Mouse (Mus musculus): ENCODE results near the gene Dda1.

Gene Dda1

DNA sequence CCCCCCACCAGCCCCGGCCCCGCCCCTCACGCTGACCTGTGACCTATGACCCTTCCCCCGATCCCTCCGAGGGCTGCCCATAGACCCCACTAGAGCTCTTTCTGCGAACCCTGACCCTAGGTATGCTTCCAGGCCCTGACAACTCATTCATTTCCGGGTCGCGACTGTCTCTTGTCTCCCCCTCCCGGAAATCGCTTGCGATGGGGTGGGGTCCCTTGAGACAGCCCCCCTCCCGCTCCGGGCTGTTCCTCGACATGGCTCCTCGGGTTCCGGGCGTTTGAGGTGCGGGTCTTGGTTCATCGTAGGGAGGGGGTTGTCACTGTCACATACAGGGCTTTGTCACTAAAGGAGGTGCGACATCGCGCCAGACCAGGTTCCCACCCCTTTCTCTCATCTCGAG, 412 bp downstream of the Dda1 start:
- DNase-seq: peak; percentile 53 to 76

DNA sequence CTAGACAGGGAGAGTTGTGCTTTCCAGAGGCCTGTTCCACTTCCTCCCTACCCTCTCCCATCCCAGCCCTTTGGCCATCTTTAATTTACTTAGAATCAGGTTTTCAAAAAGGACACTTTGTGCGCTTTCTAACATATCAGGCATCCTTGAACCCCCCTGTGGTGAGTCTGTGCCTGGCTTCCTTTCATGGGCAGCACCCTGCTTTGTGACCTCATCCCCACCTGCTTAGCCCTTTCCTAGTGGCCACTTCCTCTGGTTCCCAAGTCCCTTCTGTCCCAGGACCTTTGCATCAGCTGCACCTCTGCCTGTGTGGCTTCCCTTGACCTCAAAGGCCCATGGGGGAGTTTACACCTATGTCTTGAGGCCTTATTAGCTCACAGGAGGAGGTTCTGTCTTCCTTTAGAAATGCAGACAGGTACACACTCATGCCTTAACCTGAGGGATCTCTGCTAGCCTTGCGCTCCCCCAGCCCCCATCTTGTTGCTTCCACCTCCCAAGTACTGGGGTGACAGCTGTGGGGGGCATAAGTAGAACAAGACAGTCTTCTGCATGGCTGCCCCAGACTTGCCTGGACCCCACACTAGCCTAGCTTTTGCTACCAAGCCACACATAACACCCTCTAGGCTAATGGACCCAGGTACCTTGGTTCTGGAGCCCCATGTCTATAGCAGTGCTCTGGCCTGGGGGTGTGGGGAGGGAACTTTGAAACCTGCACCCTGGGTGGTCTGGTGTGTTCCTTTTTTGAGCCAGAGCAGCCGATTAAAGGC, 1.3 kb downstream of the Dda1 start:
- no peak for DNase-seq

DNA sequence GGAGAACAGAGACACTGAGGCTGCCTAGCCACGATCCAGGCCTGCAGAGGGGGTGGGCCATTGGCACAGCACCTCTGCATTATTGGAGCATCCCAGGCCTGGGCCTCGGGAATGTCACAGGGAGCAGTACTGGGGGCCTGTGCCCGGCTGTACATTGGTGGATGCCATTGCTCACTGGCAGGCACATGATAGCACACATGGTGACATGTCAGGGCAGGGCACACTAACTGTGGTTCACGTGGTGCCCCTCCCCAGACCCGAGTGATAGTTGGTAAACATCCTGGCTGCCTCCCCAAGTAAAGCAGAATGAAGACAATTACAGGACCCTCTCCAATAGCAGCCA, 1.9 kb downstream of the Dda1 start:
- no peak for DNase-seq

DNA sequence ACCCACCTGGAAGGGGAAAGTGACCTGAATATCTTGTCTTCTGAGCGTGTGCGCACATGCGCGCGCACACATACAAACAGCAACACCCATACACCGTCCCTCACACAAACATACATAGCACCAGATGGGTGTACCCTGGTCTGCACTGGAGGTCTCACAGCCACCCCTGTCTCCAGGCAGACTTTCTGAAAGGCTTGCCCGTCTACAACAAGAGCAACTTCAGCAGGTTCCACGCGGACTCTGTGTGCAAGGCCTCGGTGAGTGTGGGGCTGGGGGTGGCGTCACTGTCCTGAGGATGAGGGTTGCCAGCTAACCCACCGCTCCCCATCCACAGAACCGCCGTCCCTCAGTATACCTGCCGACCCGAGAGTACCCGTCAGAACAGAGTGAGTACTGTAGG, 2.9 kb downstream of the Dda1 start:
- no peak for DNase-seq

DNA sequence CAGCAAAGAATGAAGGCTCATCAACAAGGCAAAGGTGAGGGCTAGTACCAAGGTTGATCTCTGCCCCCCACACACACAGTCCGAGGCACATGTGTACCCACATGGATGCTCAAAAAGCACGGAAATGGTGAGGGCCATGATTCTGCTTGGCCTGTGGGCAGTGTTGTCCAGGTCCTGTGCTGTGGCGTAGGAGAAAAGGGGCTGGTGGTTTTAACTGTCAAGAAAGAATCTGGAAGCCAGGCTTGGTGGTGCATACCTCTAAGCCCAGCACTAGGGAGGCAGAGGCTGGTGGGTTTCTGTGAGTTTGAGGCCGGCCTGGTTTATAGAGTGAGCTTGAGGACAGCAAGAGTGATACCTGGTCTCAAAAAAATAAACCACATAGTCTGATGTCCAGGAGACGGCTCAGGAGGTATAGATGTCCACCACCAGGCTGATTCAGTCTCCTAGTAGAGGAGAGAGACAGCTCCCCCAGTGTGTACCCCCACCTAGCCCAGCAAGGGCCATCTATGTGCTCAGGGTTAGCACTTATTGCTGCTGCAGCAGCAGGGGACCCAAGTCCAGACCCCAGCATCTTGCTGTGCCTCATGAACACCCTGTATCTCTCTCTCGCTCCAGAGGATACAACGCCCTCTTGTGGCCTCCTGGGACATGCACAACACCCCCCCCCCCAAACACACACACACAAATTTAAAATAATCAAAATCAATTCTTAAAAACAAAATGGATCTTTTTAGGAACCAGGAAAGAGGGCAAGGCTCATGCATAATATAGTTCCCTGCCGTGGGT, 3.8 kb downstream of the Dda1 start:
- DNase-seq: no peak

DNA sequence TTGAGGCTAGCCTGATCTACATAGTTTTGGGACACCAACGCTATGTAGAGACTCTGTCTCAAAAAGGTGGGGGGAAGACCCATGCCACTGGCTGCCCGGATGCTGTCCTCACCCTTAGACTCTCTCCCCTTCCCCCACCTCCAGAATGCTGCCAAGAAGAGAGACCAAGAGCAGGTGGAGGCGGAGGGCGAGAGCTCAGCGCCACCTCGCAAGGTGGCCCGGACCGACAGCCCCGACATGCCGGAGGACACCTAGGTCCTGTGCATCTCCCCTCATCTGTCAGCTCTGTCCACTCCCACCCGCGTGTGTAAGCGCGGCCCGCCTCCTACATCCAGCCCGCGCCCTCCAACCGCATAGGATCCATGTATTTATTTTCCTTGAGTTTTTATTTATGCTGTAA, 5.3 kb downstream of the Dda1 start:
- no peak for DNase-seq

DNA sequence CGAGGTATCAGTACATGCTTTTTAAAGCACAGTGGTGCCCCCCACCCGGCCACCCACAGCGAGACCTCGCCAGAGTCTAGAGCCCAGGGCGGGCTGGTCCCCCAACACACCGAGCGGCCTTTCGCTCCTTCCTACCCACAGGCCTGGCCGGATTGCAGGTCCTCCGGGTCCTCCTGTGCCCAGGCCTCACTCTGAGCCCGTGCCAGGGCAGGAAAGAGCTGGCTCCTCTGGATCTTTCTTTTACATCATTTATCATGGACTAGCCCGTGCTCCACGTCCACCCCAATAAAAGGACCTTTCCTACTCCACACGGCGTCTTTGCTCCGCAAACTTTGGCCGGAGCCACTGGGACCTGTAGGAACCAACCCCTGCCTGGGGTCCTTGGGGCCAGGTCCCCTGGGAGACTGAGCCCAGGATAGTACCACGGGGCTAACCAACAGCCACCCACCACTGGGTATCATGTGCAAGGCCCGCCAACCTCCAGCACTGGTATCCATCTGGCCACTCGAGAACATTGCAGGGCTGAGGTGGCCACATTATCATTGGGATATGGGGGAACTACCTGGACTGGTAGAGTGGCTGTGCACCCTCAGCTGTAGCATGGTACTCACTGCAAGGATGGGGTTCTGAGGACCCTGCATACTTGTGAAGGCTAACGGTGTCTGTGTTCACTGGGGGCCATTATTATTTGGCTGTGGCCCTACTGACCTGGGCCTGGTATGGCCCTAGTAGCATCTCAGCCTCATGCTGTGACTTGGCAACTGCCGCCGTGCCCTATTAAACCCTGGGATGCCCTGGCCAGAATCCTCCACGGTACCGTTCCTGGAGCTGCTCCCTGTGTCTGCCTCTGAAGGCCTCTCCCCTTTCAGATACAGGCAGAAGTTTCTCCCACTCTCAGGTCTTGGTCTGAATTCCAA, 6.0 kb downstream of the Dda1 start:
- DNase-seq: peak in 1 of 2 experiments; percentile 5

DNA sequence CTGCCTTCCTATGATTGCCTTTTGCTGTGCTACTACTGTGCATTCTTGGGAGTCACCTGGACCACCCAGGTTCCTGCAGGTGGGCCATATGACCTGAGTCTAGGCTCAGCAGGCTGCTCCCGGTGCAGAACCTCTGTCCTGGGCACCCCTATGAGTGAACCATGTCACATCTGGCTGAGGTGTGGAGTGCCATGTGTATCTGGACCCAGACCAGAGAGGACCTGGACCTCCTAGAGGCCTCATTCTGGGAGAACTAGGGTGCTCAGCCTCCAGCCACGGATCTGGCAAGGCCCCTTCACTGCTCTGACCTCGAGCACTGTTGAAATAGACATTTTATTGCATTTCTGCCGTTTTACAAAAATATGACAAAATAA, 6.7 kb downstream of the Dda1 start:
- DNase-seq: no peak

DNA sequence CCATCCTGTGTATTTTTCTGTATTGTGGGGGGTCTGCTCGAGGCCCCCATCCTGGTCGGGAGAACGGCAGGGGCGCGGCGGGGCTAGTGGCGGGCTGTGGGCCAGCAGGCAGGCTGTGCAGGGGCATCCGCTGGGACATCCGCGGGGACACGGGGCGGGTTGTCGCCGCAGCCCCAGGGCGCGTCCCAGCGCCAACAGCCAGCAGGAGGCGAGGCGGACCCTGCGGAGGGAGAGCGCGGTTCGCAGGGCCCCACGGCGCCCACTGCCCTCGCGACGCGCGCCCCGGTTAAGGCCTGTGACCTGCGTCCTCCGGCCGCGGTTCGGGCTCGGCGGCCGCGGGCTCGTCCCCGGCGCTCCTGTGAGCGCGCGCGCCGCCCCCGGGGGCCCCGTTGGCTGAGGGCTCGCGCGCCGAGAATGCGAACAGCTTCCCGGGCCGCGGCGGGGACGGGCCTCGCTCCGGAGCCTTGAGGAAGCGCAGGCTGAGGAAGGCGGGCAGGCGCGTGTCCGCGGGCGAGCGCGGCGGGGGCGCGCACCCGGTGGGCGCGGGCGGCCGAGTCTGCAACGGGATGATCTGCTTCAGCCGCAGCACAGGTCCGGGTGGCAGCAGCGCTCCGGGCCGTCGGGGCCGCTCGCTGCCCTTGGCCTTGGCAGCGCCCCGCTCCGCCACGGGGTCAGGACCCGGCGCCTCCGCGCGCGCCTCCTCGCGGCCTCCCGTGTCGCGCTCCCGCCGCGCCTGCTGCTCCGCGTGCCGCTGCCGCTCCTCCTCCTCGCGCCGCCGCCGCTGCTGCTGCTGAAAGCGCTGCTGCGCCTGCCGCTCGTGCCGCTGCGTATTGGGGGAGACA, 7.3 kb downstream of the Dda1 start:
- DNase-seq: peak; percentile 87 to 92

DNA sequence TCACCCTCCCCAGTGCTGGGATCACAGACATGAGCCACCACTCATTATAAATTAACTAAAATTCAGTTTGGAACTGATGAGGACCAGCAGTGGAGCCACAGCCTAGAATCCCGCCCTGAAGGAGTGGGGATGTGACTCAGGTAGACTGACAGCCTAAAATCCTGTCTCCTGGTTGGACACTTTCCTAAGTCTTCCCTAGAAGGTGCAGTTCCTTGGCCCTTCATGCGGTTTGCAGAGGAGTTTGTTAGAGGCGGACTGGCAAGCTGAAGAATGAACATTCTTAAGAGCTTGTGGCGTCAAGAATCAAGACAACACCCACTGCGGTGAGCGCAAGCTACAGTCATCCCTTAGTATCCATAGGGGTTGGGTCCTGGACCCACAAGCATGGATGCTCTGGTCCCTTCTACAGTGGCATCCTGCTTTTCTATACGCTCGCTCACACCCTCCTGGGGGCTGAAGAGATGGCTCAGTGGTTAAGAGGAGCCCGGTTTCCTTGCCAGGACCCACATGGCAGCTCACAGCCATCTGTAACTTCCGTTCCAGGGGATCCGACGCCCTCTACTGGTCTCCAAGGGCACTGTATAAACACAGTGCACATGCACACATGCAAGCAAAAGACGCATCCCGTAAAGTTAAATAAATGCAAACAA, 8.3 kb downstream of the Dda1 start:
- peak in 1 of 2 experiments; percentile 57 for DNase-seq

DNA sequence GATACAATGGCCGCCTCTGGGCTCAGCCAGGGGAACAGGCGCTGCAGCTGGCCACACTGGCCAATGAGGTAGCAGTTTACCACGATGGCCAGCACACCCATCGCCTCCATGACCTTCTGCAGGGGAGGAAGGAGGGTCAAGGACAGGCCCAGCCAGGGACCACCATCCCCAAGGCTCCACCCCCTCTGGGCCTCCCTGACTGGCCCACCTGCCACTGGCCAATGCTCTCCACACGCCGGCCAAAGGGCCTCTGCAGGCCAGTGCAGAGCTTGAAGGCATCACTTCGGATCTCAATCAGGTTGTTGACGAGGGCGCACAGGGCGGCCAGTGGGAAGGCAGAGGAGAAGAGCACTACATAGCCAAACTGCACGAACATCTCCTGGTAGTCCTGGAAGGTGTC, 9.9 kb downstream of the Dda1 start:
- no peak for DNase-seq

DNA sequence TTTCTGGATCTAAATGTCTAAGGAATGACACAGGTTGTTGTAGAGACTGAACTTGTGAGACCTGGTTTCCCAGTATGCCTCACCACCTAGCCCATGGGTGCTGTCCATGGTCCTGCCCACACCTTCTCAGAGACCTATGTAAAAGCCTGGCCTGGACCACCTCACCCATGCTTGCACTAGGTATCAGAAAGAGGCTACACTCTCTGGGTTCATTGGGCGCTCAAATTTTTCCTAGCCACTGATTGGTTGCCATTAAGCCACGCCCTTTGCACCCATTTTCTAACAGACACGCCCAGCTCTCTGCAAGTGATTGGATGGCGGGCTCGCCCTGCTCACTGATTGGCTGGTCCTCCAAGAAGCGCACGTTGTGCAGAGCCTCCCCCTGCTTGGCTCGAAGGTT, 14.9 kb downstream of the Dda1 start:
- peak; percentile 85 to 89 for DNase-seq

DNA sequence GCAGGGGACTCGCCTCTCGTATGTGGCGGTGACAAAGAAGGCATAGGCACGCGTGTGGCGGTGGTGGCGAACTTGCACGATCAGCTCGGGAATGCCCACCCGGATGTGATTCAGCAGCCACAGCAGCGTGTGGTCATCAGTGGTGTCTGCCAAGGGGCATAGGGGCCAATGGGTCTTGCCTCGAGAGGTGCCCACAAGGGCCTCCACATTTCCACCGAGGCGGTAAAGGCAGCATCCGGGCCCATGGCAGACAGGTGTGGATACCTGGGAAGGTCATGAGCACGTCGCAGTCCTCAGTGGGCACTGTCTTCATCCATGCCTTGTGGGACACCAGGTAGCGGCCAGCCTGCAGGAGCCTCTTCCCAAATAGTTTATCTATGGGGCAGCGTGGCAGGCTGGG, 15.7 kb downstream of the Dda1 start:
- no peak for DNase-seq

DNA sequence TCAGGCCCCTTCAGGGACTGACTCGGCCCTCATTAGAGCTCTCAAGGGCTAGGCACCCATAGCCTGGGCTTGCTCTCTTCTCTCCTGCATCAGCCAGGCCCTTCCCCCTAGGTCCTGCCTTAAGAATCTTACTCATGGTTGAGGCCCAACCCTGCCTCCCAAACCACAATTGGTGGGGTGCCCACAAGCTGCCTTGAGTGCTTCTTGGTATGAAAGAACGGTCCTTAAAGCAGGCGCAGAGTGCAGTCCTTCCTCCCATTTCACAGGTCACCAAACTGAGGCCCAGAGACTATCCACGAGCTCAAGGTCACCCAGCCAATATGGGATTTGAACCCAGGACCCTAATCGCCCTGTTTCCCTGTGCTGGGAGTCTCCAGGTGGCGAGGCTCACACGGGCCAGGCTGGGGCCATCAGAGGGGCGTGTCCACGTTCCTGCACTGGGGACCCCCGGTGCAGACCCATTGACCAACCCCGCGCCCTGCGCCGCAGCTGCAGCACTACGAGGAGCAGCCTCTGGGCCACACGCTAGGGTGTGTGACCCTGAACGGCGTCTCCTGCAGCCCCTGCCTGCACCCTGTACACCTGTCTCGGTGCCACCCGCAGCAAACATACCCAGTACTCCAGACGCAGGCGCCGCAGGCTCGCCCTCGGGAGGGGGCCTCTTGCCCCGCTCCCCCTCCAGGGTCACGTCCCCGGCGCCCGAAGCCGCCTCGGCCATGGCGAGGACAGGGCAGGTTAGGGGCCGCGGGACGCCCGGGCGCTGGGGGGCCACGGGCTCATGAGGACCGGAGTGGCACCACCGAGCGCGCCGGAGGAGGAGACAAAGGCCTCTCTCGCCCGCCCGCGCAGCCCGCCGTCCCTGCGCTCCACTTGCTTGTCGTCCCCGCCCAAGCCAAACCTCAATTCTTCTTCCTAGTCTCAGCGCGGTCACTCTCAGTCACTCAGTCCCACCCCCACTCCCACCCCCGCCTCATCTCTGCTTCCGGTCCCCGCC, 16.4 kb downstream of the Dda1 start, which contains the start of gene Ano8:
Ano8 (minus strand) TSS at position 822 of the 994 bp plus-strand sequence.
- peak; percentile 88 to 93 for DNase-seq

DNA sequence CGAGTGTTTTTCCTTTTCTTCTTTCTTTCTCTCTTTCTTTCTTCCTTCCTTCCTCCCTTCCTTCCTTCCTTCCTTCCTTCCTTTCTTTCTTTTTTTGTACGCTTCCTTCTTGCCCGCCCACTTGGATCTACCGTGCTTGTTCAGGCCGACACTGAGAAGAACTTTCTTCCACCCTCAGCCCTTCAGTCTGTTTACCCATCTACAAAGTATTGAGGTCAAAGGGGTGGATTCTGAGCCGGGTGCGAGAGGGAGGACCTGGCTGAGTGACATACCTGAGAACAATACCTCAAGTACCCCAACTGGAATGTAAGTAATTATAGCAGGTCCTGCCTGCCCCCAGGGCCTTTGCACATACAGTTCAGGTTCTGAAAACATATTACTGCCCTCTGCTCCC, 17.1 kb downstream of the Dda1 start:
- no peak for DNase-seq

DNA sequence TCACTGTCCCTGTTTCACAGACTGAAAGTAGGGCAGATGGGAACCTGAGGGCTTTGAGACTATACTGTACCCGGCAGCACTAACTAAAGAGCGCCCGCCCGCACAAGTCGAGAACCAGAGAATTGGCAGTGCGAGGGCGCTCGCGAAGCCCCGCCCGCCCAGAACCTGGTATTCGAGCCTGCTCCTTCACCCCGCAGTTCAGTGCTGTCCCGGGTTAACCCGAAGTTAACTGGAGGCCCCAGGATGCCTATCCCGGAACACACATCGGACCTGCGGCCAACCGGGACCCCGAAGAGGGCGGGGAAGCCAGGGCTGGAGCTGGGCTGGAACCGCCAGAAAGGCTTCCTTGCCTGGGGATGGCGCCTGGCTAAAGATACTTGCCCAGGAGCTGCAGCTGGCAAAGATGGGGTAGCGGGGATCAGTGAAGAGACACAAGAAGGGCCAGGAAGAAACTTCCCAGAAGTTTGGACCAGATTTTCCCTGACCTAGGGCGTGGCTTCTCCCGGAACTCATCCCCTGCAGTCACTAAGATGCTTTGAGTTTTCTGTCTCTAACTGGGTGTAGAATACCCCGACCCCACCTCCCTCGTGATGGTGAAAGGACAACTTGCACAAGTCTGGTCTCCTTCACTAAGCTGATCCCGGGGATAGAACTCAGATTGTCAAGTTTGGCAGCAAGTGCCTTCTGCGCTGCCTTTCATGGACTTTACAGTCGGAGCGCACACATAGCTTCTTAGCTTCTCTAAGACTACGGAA, 18.9 kb downstream of the Dda1 start, which contains the start of gene Gtpbp3:
Gtpbp3 (plus strand) TSS at position 413 of the 755 bp plus-strand sequence.
- DNase-seq: peak; percentile 84 to 91

DNA sequence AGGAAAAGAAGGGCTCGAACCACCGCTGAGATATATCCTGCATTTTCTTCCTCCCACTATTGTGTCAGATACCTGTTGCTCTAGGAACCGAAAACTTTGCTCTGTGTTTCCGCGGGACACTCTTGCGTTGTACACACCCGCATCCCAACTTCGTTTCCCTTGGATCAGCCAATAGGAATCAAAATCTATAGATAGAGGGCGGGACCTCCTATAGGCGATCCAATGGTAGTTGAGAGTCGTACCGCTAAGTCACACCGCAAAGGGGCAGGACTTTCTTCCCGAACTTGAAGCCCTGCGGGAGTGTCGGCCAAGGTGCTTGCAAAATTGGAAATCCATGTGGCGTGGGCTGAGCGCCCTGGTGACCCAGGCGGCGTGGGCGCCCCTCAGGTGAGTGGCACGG, 19.5 kb downstream of the Dda1 start:
- peak; percentile 90 to 92 for DNase-seq

DNA sequence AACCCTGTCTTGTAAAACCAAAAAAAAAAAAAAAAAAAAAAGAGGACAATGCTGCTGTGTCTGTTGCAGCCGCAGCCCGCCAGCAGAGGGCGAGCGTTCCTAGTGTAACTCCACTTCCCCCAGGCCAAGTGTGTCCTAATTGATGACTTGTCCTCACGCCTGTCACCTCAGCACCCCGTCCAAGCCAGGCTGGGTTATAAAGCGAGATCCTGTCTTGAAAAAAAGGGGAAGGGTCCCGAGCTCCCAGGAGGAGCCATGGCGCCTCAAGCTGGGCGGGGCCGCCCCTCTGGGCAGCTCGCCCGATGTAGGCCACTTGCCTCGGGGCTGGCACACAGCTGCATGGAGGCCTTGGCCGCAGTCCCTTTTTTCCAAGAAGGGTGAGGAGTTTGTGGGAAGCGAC, 26.0 kb downstream of the Dda1 start:
- DNase-seq: peak; percentile 92 to 94

DNA sequence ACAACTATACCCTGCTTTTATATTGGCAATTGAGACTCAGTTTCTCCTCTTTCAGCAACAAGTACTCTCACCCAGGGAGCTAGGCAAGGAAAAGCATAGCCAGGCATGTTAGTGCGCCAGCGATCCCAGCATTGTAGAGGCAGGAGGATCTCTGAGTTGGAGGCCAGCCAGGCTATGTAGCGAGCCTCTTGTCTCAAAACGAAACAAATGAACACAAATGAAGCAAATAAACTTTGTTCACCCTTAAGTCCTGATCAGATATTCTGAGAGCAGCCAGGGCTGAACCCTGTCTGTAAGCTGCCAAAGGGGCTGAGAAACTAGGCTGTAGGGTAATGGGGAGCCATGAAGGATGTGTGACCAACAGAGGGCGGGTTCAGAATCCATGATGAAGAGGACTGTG, 26.8 kb downstream of the Dda1 start:
- DNase-seq: peak in 1 of 2 experiments; percentile 51

DNA sequence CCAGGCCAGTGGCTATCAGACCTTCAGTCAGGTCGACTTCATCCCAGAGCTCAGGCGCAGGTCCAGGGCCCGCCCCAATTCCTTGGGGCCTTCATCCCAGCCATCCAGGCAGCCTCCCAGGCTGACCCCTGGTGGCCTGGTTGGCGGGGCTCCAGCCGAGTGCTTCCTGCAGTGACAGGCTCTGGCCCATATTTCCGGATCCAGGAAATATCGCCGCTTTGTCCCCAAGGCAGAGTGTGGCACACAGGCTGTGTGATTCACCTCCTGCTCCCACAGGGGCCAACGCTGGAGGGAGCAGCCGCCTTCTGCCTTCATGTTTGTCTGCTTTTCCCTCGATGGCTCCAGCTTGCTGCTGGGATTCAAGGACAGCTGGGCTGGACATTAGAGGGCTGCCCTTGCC, 27.5 kb downstream of the Dda1 start:
- peak; percentile 96 for DNase-seq
